Mouse (Mus musculus): ENCODE measurements around the gene Htr6. TPM values are rescaled to one million over a fixed set of nuclear protein-coding genes. Genes with fewer than 3 reads are reported as not detected.
A peak's percentile ranks its signal among the peaks of the same experiment; 100 is the strongest.

Htr6 gene
- polyA plus RNA-seq, 1 experiment from 2014 or later, result 0.11 TPM

DNA sequence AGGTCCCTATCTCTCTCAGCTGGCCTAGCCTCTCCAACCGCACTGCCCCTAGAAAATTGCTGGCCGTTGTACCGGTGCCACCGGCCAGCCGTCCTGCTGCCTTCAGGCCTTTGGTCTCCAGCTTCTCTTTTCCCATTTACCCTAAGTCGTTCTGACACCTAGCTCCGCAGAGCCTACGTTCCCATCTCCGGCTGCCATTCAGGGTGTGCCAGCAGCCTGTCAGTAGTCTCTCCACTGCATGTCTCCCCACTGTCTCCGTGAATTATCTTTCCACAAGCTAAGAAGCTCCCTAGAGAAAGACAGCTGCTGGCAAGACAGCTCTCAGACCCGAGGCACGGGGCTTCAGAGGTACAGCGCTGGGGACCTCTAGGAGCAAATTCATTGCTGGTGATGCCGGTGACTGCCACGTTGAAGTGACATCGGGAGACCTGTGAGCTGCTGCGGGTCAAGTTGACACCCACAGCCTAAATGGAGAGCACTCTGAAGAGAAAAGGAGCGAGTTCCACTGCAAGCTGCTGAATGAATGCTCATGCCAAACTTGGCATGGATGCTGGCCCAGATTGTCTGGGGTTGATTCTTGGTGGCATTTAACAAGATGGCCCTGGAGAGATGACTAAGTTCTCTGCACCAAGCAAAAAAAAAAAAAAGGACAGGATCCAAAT lies 6.0 kb upstream of the Htr6 start:
- no peak overlapping the region for H3K4me2 ChIP-seq (ENCODE audit: low read depth)

DNA sequence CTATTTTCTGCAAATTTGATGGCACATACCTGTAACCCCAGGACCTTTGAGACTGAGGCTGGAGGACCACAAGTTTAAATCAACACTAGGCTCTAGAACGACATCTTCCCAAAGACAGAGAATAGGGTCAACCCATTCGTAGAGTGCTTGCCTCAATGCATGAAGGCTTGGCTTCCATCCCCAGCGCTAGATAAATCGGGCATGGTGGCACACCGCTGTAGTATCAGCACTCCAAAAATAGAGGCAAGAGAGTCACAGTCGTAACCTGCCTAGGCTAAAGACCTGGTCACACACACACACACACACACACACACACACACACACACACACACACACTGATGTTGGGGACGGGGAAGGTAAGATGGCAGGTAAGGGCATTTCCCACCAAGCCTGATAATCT lies 4.9 kb upstream of the Htr6 start:
- no peak overlapping the region for H3K9ac ChIP-seq (ENCODE audit: low read length)
- 94% methylated on average over 7 of the region's 7 CpGs for WGBS
- no peaks in the 10 kb centered on the region for H3K36me3 ChIP-seq (ENCODE audit: control insufficient read depth, insufficient read depth, low read length)
- H3K27me3 ChIP-seq (ENCODE audit: control insufficient read depth, insufficient read depth, low read length), result peaks cover 20% of the 10 kb centered on the region
- DNase-seq (ENCODE audit: low spot score), result no peak
- H3K9me3 ChIP-seq (ENCODE audit: control insufficient read depth, low read length), result no peaks in the 10 kb centered on the region
- H3K4me2 ChIP-seq (ENCODE audit: low read depth), result no peak overlapping the region
- no peak overlapping the region for H3K4me3 ChIP-seq (ENCODE audit: low read depth, low read length)
- no peak for ATAC-seq (ENCODE audit: insufficient read depth, low FRiP score, low TSS enrichment)
- no peak overlapping the region for H3K27ac ChIP-seq (ENCODE audit: low read depth, low read length)
- peaks cover 10% of the 10 kb centered on the region for H3K4me1 ChIP-seq (ENCODE audit: control insufficient read depth, insufficient read depth, low read length)

More for the DNA sequence above, 6.0 kb upstream of the Htr6 start:
- ATAC-seq (ENCODE audit: insufficient read depth, low FRiP score, low TSS enrichment) (no peak), DNase-seq (ENCODE audit: low spot score) (no peak)
- H3K27ac ChIP-seq (ENCODE audit: low read depth, low read length), result no peak overlapping the region
- H3K36me3 ChIP-seq (ENCODE audit: control insufficient read depth, insufficient read depth, low read length), result no peaks in the 10 kb centered on the region
- H3K9ac ChIP-seq (ENCODE audit: low read length), result no peak overlapping the region
- no peak overlapping the region for H3K4me3 ChIP-seq (ENCODE audit: low read depth, low read length)
- H3K4me1 ChIP-seq (ENCODE audit: control insufficient read depth, insufficient read depth, low read length), result peaks cover 10% of the 10 kb centered on the region
- no peaks in the 10 kb centered on the region for H3K9me3 ChIP-seq (ENCODE audit: control insufficient read depth, low read length)
- H3K27me3 ChIP-seq (ENCODE audit: control insufficient read depth, insufficient read depth, low read length), result peaks cover 9% of the 10 kb centered on the region
- 80% methylated on average over 18 of the region's 18 CpGs for WGBS

DNA sequence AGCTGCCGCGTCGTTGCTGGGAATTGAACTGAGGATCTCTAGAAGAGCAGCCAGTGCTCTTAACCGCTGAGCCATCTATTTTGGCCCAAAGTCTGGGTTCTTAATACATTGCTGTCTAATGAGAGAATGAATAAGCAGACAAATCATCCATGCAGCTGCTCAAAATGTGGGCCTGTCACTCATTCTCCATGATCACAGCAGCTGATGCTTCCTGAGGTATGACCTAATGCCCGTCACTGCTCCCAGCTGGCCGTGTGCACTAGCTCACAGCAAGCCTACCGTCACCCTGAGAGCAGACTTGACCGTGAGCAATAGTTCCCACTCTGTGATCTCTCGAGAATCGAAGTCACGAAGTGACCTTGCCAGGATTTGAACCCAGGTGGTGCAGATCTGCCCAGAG lies 4.1 kb upstream of the Htr6 start:
- Histone ChIP-seq H3K36me3 (ENCODE audit: control insufficient read depth, insufficient read depth, low read length) (no peaks in the 10 kb centered on the region), H3K27ac (ENCODE audit: low read depth, low read length) (no peak overlapping the region), H3K4me2 (ENCODE audit: low read depth) (no peak overlapping the region), H3K4me3 (ENCODE audit: low read depth, low read length) (no peak overlapping the region), H3K4me1 (ENCODE audit: control insufficient read depth, insufficient read depth, low read length) (peaks cover 15% of the 10 kb centered on the region), H3K27me3 (ENCODE audit: control insufficient read depth, insufficient read depth, low read length) (peaks cover 28% of the 10 kb centered on the region), H3K9ac (ENCODE audit: low read length) (no peak overlapping the region), H3K9me3 (ENCODE audit: control insufficient read depth, low read length) (no peaks in the 10 kb centered on the region)
- 83% methylated on average over 11 of the region's 11 CpGs for WGBS
- DNase-seq (ENCODE audit: low spot score) (no peak), ATAC-seq (ENCODE audit: insufficient read depth, low FRiP score, low TSS enrichment) (no peak)

DNA sequence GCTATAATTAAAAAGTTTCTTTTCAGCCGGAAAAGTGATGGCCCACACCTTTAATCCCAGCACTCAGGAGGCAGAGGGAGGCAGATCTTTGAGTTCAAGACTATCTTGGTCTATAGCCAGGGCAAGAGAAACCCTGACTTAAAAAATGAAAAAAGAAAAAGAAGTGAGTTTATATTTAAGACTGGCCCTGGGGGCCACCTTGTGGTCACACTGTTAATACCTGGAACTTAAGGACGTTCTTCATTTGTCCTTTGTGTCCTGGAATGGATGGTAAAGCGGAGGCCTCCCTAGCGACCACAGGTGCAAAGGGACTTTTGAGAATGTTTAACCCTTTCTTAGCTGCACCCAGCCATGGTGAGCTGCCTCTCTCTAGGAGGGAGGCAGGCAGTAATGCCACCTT lies 3.4 kb upstream of the Htr6 start:
- H3K27me3 ChIP-seq (ENCODE audit: control insufficient read depth, insufficient read depth, low read length), result peaks cover 36% of the 10 kb centered on the region
- DNase-seq (ENCODE audit: low spot score), result no peak
- peaks cover 18% of the 10 kb centered on the region for H3K4me1 ChIP-seq (ENCODE audit: control insufficient read depth, insufficient read depth, low read length)
- no peaks in the 10 kb centered on the region for H3K36me3 ChIP-seq (ENCODE audit: control insufficient read depth, insufficient read depth, low read length)
- H3K9ac ChIP-seq (ENCODE audit: low read length), result no peak overlapping the region
- H3K27ac ChIP-seq (ENCODE audit: low read depth, low read length), result no peak overlapping the region
- no peaks in the 10 kb centered on the region for H3K9me3 ChIP-seq (ENCODE audit: control insufficient read depth, low read length)
- H3K4me2 ChIP-seq (ENCODE audit: low read depth), result no peak overlapping the region
- WGBS, result 23% methylated on average over 4 of the region's 4 CpGs
- no peak overlapping the region for H3K4me3 ChIP-seq (ENCODE audit: low read depth, low read length)
- no peak for ATAC-seq (ENCODE audit: insufficient read depth, low FRiP score, low TSS enrichment)

DNA sequence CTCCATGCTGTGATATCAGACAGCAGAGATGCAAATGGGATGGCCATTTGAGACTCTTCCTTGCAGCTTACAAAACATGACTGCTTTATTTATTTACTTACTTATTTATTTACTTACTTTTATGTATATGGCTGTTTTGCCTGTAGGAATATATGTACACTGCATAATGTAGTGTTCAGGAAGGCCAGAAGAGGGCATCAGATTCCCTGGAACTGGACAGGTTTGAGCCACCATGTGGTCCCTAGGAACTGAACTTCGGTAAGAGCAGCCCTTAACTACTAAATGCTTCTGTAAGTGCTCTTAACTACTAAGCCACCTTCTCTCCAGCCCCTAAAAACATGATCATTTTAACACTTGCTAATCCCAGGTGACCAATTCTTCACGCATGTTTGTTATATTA lies 2.9 kb upstream of the Htr6 start:
- H3K27me3 ChIP-seq (ENCODE audit: control insufficient read depth, insufficient read depth, low read length), result peaks cover 40% of the 10 kb centered on the region

DNA sequence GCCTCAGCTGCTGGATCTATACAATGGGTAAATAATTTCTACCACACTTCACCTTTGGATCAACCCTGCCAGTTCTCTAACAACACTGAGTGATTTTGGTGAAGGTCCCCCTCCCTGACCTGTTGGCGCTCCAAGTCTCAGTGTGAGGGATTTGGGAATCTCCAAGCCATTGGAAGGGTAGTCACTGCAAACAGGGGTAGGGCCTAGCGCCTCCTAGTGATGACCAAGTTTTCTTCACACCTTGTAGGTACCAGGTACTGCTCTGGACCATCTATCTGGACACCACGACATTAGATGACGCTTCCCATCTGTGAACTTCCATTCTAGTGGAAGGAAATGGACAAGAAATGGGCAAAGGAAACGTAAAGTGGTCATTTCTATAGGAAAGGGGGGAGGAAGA lies 545 bp upstream of the Htr6 start:
- ATAC-seq (ENCODE audit: insufficient read depth, low FRiP score, low TSS enrichment) (no peak), DNase-seq (ENCODE audit: low spot score) (no peak)
- no peaks in the 10 kb centered on the region for H3K36me3 ChIP-seq (ENCODE audit: control insufficient read depth, insufficient read depth, low read length)
- 21% methylated on average over 5 of the region's 5 CpGs for WGBS
- H3K9ac ChIP-seq (ENCODE audit: low read length), result no peak overlapping the region
- H3K4me3 ChIP-seq (ENCODE audit: low read depth, low read length), result no peak overlapping the region
- H3K27ac ChIP-seq (ENCODE audit: low read depth, low read length), result no peak overlapping the region
- H3K4me1 ChIP-seq (ENCODE audit: control insufficient read depth, insufficient read depth, low read length), result peaks cover 7% of the 10 kb centered on the region
- peaks cover 44% of the 10 kb centered on the region for H3K27me3 ChIP-seq (ENCODE audit: control insufficient read depth, insufficient read depth, low read length)
- H3K9me3 ChIP-seq (ENCODE audit: control insufficient read depth, low read length), result no peaks in the 10 kb centered on the region
- H3K4me2 ChIP-seq (ENCODE audit: low read depth), result peak overlapping the region; percentile 67; the same call in 1 of the 2 replicates

More for the DNA sequence above, 2.9 kb upstream of the Htr6 start:
- Histone ChIP-seq H3K36me3 (ENCODE audit: control insufficient read depth, insufficient read depth, low read length) (no peaks in the 10 kb centered on the region), H3K9me3 (ENCODE audit: control insufficient read depth, low read length) (no peaks in the 10 kb centered on the region), H3K27ac (ENCODE audit: low read depth, low read length) (no peak overlapping the region), H3K9ac (ENCODE audit: low read length) (no peak overlapping the region), H3K4me3 (ENCODE audit: low read depth, low read length) (no peak overlapping the region), H3K4me2 (ENCODE audit: low read depth) (no peak overlapping the region), H3K4me1 (ENCODE audit: control insufficient read depth, insufficient read depth, low read length) (peaks cover 17% of the 10 kb centered on the region)
- ATAC-seq (ENCODE audit: insufficient read depth, low FRiP score, low TSS enrichment), result no peak
- no peak for DNase-seq (ENCODE audit: low spot score)
- WGBS, result 32% methylated on average over 2 of the region's 2 CpGs

DNA sequence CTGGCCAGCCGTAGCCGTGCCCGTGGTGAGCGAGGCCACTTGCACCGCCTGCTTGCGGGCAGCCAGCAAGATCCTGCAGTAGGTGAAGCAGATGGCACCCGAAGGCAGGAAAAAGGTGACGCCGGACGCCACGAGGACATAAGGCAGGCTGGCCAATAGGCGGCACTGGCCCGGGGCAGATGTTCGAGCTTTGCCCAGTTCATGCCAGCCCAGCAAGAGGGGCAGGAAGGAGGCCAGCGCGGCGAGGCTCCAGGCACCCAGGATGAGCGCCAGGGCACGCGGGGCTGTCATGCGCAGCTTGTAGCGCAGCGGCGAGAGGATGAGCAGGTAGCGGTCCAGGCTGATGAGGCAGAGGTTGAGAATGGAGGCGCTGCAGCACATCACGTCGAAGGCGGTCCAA lies 1.3 kb downstream of the Htr6 start:
- no peak overlapping the region for H3K9ac ChIP-seq (ENCODE audit: low read length)
- peaks cover 7% of the 10 kb centered on the region for H3K4me1 ChIP-seq (ENCODE audit: control insufficient read depth, insufficient read depth, low read length)
- peaks cover 44% of the 10 kb centered on the region for H3K27me3 ChIP-seq (ENCODE audit: control insufficient read depth, insufficient read depth, low read length)
- DNase-seq (ENCODE audit: low spot score) (no peak), ATAC-seq (ENCODE audit: insufficient read depth, low FRiP score, low TSS enrichment) (no peak)
- no peaks in the 10 kb centered on the region for H3K9me3 ChIP-seq (ENCODE audit: control insufficient read depth, low read length)
- H3K36me3 ChIP-seq (ENCODE audit: control insufficient read depth, insufficient read depth, low read length), result no peaks in the 10 kb centered on the region
- WGBS, result 20% methylated on average over 29 of the region's 29 CpGs
- no peak overlapping the region for H3K4me3 ChIP-seq (ENCODE audit: low read depth, low read length)
- no peak overlapping the region for H3K4me2 ChIP-seq (ENCODE audit: low read depth)
- H3K27ac ChIP-seq (ENCODE audit: low read depth, low read length), result no peak overlapping the region

DNA sequence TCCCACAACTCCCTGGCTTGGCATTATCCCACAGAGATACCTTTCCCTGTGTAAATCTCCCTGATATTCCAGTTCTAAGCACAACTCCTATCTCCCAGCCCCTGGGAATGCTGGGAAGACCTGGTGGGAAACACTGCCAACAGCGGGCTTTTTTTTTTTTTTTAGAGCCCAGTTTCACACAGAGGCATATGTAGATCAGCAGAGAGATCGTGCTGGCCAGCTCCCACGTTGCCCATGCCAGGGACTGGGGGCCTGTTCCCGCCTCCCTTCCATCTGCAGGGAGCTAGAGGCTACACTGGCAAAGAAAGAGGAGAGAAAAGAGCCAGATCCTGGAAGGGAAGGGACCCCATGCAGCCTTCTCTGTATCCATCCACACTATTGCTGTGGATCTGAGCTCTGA lies 7.1 kb downstream of the Htr6 start:
- peaks cover 4% of the 10 kb centered on the region for H3K27me3 ChIP-seq (ENCODE audit: control insufficient read depth, insufficient read depth, low read length)
- no peak overlapping the region for H3K9ac ChIP-seq (ENCODE audit: low read length)
- H3K4me1 ChIP-seq (ENCODE audit: control insufficient read depth, insufficient read depth, low read length), result no peaks in the 10 kb centered on the region
- WGBS, result 38% methylated on average over 4 of the region's 4 CpGs
- H3K27ac ChIP-seq (ENCODE audit: low read depth, low read length), result no peak overlapping the region
- no peak overlapping the region for H3K4me2 ChIP-seq (ENCODE audit: low read depth)
- ATAC-seq (ENCODE audit: insufficient read depth, low FRiP score, low TSS enrichment) (no peak), DNase-seq (ENCODE audit: low spot score) (no peak)
- no peaks in the 10 kb centered on the region for H3K36me3 ChIP-seq (ENCODE audit: control insufficient read depth, insufficient read depth, low read length)
- no peaks in the 10 kb centered on the region for H3K9me3 ChIP-seq (ENCODE audit: control insufficient read depth, low read length)
- no peak overlapping the region for H3K4me3 ChIP-seq (ENCODE audit: low read depth, low read length)

DNA sequence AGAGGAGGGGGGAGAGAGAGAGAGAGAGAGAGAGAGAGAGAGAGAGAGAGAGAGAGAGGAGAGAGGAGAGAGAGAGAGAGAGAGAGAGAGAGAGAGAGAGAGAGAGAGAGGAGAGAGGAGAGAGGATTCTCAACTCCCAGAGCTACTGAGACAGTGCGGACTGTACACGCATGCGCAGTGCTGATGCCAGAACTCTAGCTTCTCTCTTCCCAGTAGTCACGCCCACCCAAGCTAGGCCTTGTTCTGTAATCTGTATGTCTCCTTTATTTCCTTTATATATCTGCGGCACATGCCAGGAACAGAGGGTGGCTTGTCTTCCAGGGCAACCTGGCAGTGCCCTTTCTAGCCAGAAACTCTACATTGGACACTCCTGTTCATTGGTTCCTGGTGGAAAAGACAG lies 10.5 kb downstream of the Htr6 start:
- Histone ChIP-seq H3K27me3 (ENCODE audit: control insufficient read depth, insufficient read depth, low read length) (no peaks in the 10 kb centered on the region), H3K4me3 (ENCODE audit: low read depth, low read length) (no peak overlapping the region), H3K4me2 (ENCODE audit: low read depth) (no peak overlapping the region), H3K9ac (ENCODE audit: low read length) (no peak overlapping the region), H3K4me1 (ENCODE audit: control insufficient read depth, insufficient read depth, low read length) (no peaks in the 10 kb centered on the region), H3K9me3 (ENCODE audit: control insufficient read depth, low read length) (no peaks in the 10 kb centered on the region), H3K27ac (ENCODE audit: low read depth, low read length) (no peak overlapping the region), H3K36me3 (ENCODE audit: control insufficient read depth, insufficient read depth, low read length) (no peaks in the 10 kb centered on the region)
- ATAC-seq (ENCODE audit: insufficient read depth, low FRiP score, low TSS enrichment), result no peak
- no peak for DNase-seq (ENCODE audit: low spot score)
- 85% methylated on average over 5 of the region's 5 CpGs for WGBS

All from neural tube, embryonic 11.5 days (tissue).